Mouse (Mus musculus) myocyte (in vitro differentiated cells): ENCODE data around the gene Helt.

ENCODE experiments used
- MAX ChIP-seq: IDR thresholded peaks from one replicate; pipeline ENCODE4 v1.6.1; 2011; ENCODE audit warnings: low read depth, mild to moderate bottlenecking, control low read depth
- POLR2A ChIP-seq: IDR thresholded peaks from one replicate; pipeline ENCODE4 v1.6.1; 2011; ENCODE audit warnings: low read depth, mild to moderate bottlenecking, control low read depth, moderate library complexity; ENCODE audit not compliant: insufficient read length
- POLR2AphosphoS2 ChIP-seq: IDR thresholded peaks from one replicate; pipeline ENCODE4 v1.6.1; 2011; ENCODE audit warnings: low read depth, control low read depth; ENCODE audit not compliant: insufficient read length
- USF1 ChIP-seq: IDR thresholded peaks from one replicate; pipeline ENCODE4 v1.6.1; 2011; ENCODE audit warnings: low read depth, mild to moderate bottlenecking, control low read depth, moderate library complexity

- TF ChIP-seq POLR2AphosphoS2 (no peak), MAX (no peak), POLR2A (no peak), USF1 (no peak)
These were observed 647 bp upstream of the Helt start for GRCm38 (mm10) chr8:46295101-46295534.
